Mouse (Mus musculus): Measurements from ENCODE around the gene Card10. TPM values are rescaled to one million over a fixed set of nuclear protein-coding genes. Genes with fewer than 3 reads are reported as not detected.

Gene Card10
- polyA plus RNA-seq, 1 experiment from 2014 or later, result 9.5 TPM

GRCm38 (mm10) chr15:78737146-78737545 lies 65.7 kb downstream of the Card10 start:
- H3K36me3 ChIP-seq, result no peaks in the 10 kb centered on the region
- H3K9me3 ChIP-seq (replicated peaks), result no peaks in the 10 kb centered on the region
- H3K9ac ChIP-seq, result no peak overlapping the region
- H3K27ac ChIP-seq, result 0 out of 2 replicates have a peak overlapping the region, but pooled peaks have one; percentile 0
- H3K4me1 ChIP-seq, result peaks cover 38% of the 10 kb centered on the region
- peaks cover 45% of the 10 kb centered on the region for H3K27me3 ChIP-seq
- no peak for ATAC-seq (replicated peaks; ENCODE audit: low FRiP score)
- no peak overlapping the region for H3K4me2 ChIP-seq
- WGBS, result 35% methylated on average over 6 of the region's 6 CpGs
- no peak overlapping the region for H3K4me3 ChIP-seq (replicated peaks)

- Histone ChIP-seq H3K9ac (no peak overlapping the region), H3K4me1 (peaks cover 38% of the 10 kb centered on the region), H3K4me3 (replicated peaks) (no peak overlapping the region), H3K4me2 (no peak overlapping the region), H3K27me3 (peaks cover 40% of the 10 kb centered on the region), H3K27ac (peak overlapping the region; percentile 48; the same call in 1 of the 2 replicates), H3K36me3 (no peaks in the 10 kb centered on the region), H3K9me3 (replicated peaks) (no peaks in the 10 kb centered on the region)
- 10% methylated on average over 7 of the region's 7 CpGs for WGBS
- ATAC-seq (replicated peaks; ENCODE audit: low FRiP score), result peak; percentile 91
These were observed 66.2 kb downstream of the Card10 start for GRCm38 (mm10) chr15:78736681-78737100.

GRCm38 (mm10) chr15:78736181-78736579 lies 66.7 kb downstream of the Card10 start:
- H3K4me1 ChIP-seq, result peaks cover 38% of the 10 kb centered on the region
- peak overlapping the region; percentile 48; the same call in 1 of the 2 replicates for H3K27ac ChIP-seq
- H3K4me2 ChIP-seq, result peak overlapping the region; percentile 35
- WGBS, result 30% methylated on average over 3 of the region's 3 CpGs
- no peak overlapping the region for H3K4me3 ChIP-seq (replicated peaks)
- H3K9ac ChIP-seq, result no peak overlapping the region
- peaks cover 40% of the 10 kb centered on the region for H3K27me3 ChIP-seq
- no peak for ATAC-seq (replicated peaks; ENCODE audit: low FRiP score)
- H3K9me3 ChIP-seq (replicated peaks), result no peaks in the 10 kb centered on the region
- no peaks in the 10 kb centered on the region for H3K36me3 ChIP-seq

GRCm38 (mm10) chr15:78735431-78736180 lies 67.2 kb downstream of the Card10 start:
- peaks cover 40% of the 10 kb centered on the region for H3K27me3 ChIP-seq
- ATAC-seq (replicated peaks; ENCODE audit: low FRiP score), result 0 out of 2 replicates have a peak, but pooled peaks have one; percentile 7
- peak overlapping the region; percentile 48; the same call in 1 of the 2 replicates for H3K27ac ChIP-seq
- H3K36me3 ChIP-seq, result no peaks in the 10 kb centered on the region
- H3K9ac ChIP-seq, result no peak overlapping the region
- WGBS, result 22% methylated on average over 17 of the region's 17 CpGs
- no peak overlapping the region for H3K4me3 ChIP-seq (replicated peaks)
- H3K4me1 ChIP-seq, result peaks cover 38% of the 10 kb centered on the region
- H3K4me2 ChIP-seq, result peak overlapping the region; percentile 35
- no peaks in the 10 kb centered on the region for H3K9me3 ChIP-seq (replicated peaks)

GRCm38 (mm10) chr15:78731830-78732229 lies 71.0 kb downstream of the Card10 start:
- ATAC-seq (replicated peaks; ENCODE audit: low FRiP score), result no peak
- peaks cover 33% of the 10 kb centered on the region for H3K27me3 ChIP-seq
- H3K27ac ChIP-seq, result no peak overlapping the region
- no peaks in the 10 kb centered on the region for H3K36me3 ChIP-seq
- no peak overlapping the region for H3K4me2 ChIP-seq
- no peak overlapping the region for H3K4me3 ChIP-seq (replicated peaks)
- 71% methylated on average over 4 of the region's 4 CpGs for WGBS
- H3K9ac ChIP-seq, result no peak overlapping the region
- peaks cover 26% of the 10 kb centered on the region for H3K4me1 ChIP-seq
- no peaks in the 10 kb centered on the region for H3K9me3 ChIP-seq (replicated peaks)

- Histone ChIP-seq H3K4me3 (replicated peaks) (no peak overlapping the region), H3K4me1 (peaks cover 13% of the 10 kb centered on the region), H3K27ac (no peak overlapping the region), H3K27me3 (peaks cover 31% of the 10 kb centered on the region), H3K9ac (no peak overlapping the region), H3K9me3 (replicated peaks) (no peaks in the 10 kb centered on the region), H3K4me2 (no peak overlapping the region), H3K36me3 (no peaks in the 10 kb centered on the region)
- 79% methylated on average over 12 of the region's 12 CpGs for WGBS
- ATAC-seq (replicated peaks; ENCODE audit: low FRiP score), result no peak
These were observed 72.4 kb downstream of the Card10 start for GRCm38 (mm10) chr15:78730315-78731049.

- no peak overlapping the region for H3K9ac ChIP-seq
- H3K4me2 ChIP-seq, result no peak overlapping the region
- no peak overlapping the region for H3K27ac ChIP-seq
- H3K4me1 ChIP-seq, result no peaks in the 10 kb centered on the region
- H3K36me3 ChIP-seq, result no peaks in the 10 kb centered on the region
- WGBS, result 43% methylated on average over 7 of the region's 7 CpGs
- H3K9me3 ChIP-seq (replicated peaks), result no peaks in the 10 kb centered on the region
- ATAC-seq (replicated peaks; ENCODE audit: low FRiP score), result no peak
- no peak overlapping the region for H3K4me3 ChIP-seq (replicated peaks)
- peaks cover 42% of the 10 kb centered on the region for H3K27me3 ChIP-seq
These were observed 76.1 kb downstream of the Card10 start for GRCm38 (mm10) chr15:78726697-78727096.

Other genes with a start within 250 kb of the Card10 start
- 8.1 and 11.1 TPM in 2 replicates for gene Rac2, start 230.3 kb downstream of the Card10 start, polyA plus RNA-seq (2015; fragmentation: Nextera tagmentation; extraction: Ambion mirVana)
- 7.1 and 8.1 TPM in 2 replicates for gene Cyth4, start 206.0 kb downstream of the Card10 start, polyA plus RNA-seq (2015; fragmentation: Nextera tagmentation; extraction: Ambion mirVana)
- gene Elfn2, start 84.3 kb downstream of the Card10 start, polyA plus RNA-seq (2015; fragmentation: Nextera tagmentation; extraction: Ambion mirVana), result 0.04 TPM in 1 of 2 replicates, not detected in the other
- 25.4 and 25.6 TPM in 2 replicates for gene Mfng, start 29.6 kb downstream of the Card10 start, polyA plus RNA-seq (2015; fragmentation: Nextera tagmentation; extraction: Ambion mirVana)
- gene Cdc42ep1, start 39.6 kb upstream of the Card10 start, polyA plus RNA-seq (2015; fragmentation: Nextera tagmentation; extraction: Ambion mirVana), result 46.2 and 51.1 TPM in 2 replicates
- 0.60 and 1.8 TPM in 2 replicates for gene Lgals2, start 52.5 kb upstream of the Card10 start, polyA plus RNA-seq (2015; fragmentation: Nextera tagmentation; extraction: Ambion mirVana)
- 49.5 and 55.5 TPM in 2 replicates for gene Gga1, start 74.1 kb upstream of the Card10 start, polyA plus RNA-seq (2015; fragmentation: Nextera tagmentation; extraction: Ambion mirVana)
- gene Gm49510, start 96.6 kb upstream of the Card10 start, polyA plus RNA-seq (2015; fragmentation: Nextera tagmentation; extraction: Ambion mirVana), result 0.14 and 0.60 TPM in 2 replicates
- 34.4 and 41.6 TPM in 2 replicates for gene Sh3bp1, start 96.7 kb upstream of the Card10 start, polyA plus RNA-seq (2015; fragmentation: Nextera tagmentation; extraction: Ambion mirVana)
- 13.7 and 15.0 TPM in 2 replicates for gene Pdxp, start 110.9 kb upstream of the Card10 start, polyA plus RNA-seq (2015; fragmentation: Nextera tagmentation; extraction: Ambion mirVana)
- gene Lgals1, start 123.7 kb upstream of the Card10 start, polyA plus RNA-seq (2015; fragmentation: Nextera tagmentation; extraction: Ambion mirVana), result 761 and 838 TPM in 2 replicates
- gene Nol12, start 131.9 kb upstream of the Card10 start, polyA plus RNA-seq (2015; fragmentation: Nextera tagmentation; extraction: Ambion mirVana), result 54.6 and 58.9 TPM in 2 replicates
- gene Triobp, start 144.7 kb upstream of the Card10 start, polyA plus RNA-seq (2015; fragmentation: Nextera tagmentation; extraction: Ambion mirVana), result 62.9 and 66.6 TPM in 2 replicates
- 513 and 545 TPM in 2 replicates for gene H1f0, start 225.4 kb upstream of the Card10 start, polyA plus RNA-seq (2015; fragmentation: Nextera tagmentation; extraction: Ambion mirVana)
- gene Galr3, start 238.8 kb upstream of the Card10 start, polyA plus RNA-seq (2015; fragmentation: Nextera tagmentation; extraction: Ambion mirVana), result 0.12 and 0.30 TPM in 2 replicates